Mouse (Mus musculus) mouse embryonic stem cell (cell line): Measurements from ENCODE around the gene Supt7l.
"Not testable (repeated sequence)": the region's sequence is repeated elsewhere in the genome, so short reads cannot be mapped to it uniquely, and the experiment has no call there.

Experiments
- in situ Hi-C, 2 experiments: fragments of 300-500 bp; cut with MboI; formaldehyde crosslinking; loops; 1 replicate in 1 of 2; 3 replicates in 1 of 2; pipeline ENCODE4 v1.14.3; 2019 to 2020; ENCODE audit warnings: low sequenced_read_pairs in 2 of 2, low pct_unique_long_range_greater_than_20kb in 1 of 2, mixed read lengths in 1 of 2; ENCODE audit not compliant: unreplicated experiment in 1 of 2

Gene Supt7l

DNA sequence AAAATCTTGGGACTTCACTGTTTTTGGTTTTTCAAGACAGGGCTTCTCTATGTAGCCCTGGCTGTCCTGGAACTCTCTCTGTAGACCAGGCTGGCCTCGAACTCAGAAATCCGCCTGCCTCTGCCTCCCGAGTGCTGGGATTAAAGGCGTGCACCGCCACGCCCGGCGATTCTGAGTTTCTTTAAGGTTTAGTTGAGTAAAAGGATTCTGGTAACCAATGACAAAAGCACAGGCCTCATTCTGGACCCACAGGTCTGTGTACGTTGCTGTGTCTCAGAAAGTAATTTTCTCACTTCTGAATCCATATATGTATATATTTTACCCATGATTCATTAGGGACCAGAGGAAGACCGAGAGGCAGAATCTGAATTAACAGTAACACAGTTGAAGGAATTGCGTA lies at the start of gene Supt7l:
TSS of gene Supt7l (minus strand) at position 101 of the 400 bp plus-strand sequence.
- in situ Hi-C loops, result not testable (repeated sequence)

DNA sequence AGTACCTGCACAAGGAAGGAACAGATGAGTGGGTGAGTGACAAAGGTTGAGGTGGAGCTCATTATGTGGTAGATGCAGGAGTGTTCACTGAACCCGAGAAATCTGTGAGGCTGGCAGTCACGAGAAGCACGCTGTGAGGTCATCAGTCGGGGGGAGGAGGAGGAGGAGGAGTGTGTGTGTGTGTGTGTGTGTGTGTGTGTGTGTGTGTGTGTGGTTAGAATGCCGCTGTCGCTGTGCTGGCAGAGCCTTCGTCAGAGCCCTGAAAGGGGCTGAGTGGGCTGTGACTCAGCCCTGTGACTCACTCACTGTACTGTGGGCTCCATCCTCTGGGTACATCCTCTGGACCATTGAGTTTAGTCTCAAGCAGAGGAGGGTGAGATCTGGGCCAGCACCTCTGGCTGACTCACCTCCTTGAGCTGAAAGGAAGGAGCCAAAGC lies 49.0 kb upstream of the Supt7l start:
- in situ Hi-C loops, result no loop called here

DNA sequence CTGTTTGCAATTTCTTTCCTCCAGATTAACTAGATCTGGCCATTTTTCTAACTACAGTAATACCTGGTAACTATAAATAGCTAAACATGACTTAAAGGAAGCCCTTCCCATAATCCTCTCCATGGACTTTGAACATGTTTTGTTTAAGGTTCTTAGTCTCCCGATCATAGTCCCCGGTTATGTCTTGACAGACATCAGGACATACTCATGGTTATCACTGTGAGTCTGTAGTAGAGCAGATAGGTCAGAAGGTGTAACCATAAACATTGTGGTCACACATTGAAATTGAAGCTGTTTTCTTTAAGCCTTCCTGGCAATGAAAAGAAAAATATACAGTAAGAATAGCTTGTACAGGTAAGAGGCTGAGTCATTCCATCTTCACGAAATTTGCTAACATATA lies 46.1 kb upstream of the Supt7l start:
- in situ Hi-C loops, result no loop called here

DNA sequence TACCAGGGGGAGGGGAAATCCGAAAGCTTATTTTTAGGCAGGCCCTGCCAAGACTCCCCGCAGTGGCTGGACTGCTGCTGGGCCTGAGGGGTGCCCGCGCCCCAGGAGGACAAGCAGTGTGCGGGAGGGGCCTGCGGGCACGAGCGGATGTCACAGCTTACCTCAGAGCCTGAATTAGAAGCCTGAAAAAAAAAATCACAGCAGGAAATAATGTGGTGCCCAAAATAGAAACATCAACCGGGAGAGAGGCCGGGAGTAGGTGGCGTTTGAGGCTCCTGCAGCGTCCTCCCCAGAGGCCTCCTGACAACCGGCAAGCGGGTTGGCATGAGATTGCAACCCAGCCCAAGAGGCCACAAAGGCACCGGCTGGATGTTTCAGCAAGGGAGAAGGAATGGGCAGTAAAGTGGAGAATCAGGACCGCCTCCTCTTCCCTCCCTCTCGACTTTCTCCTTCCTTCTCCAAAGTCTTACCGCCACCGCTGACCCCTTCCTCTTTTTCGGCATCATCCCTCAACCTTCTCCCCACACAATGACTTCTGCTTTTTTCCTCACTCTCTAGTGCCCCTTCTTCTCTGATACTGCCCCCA lies 43.5 kb upstream of the Supt7l start:
- in situ Hi-C loops, result no loop called here

DNA sequence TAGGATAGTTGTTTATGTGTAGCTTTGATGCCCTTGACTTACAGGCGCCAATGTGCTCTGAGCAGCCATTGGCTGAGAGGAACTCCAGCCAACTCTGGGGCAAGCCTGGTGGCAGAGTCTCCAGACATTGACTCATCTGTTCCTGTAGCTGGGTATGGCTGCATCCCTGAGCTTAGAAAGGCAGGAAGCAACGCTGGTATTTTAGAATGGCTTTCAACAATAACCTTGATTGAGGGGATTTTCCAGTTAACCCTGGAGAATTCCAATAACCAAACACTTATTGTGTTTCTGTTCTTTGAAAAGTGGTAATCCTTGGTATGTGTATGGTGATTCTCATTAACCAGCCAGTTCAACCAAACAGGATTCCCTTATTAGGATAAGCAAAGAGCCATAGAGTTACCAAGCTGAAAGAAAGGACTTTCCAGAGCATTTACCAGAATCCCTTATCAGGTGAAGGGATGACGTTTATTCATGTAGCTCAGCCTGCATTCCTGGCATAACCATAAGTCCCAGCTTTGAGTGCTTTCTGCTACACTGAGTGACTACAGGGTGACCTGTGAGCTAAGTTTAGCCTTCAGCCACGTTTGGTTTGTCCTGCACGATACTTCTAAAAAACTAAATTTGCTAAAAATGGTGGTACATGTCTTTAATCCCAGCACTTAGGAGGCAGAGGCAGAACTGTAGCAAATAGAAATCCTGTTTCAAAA lies 40.5 kb upstream of the Supt7l start:
- in situ Hi-C loops, result no loop called here

DNA sequence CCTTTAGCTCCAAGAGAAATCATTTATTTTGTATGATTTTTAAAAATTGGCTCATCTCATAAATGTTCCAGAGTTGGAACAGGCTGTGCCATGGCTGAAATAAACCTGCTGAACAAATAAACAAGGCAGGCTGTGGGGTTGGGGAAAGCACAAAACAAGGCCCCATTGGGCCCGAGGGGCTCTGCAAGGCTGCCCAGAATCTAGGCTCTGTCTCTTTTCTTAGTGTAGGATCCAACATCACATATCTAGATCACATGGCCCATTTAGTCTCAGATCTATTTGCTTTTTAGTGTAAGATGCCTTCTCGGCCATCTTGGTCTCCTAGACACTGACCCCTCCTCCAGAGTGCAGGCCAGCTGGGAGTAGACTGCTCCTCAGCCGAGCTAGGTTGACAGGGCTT lies 38.9 kb upstream of the Supt7l start:
- in situ Hi-C loops, result no loop called here

DNA sequence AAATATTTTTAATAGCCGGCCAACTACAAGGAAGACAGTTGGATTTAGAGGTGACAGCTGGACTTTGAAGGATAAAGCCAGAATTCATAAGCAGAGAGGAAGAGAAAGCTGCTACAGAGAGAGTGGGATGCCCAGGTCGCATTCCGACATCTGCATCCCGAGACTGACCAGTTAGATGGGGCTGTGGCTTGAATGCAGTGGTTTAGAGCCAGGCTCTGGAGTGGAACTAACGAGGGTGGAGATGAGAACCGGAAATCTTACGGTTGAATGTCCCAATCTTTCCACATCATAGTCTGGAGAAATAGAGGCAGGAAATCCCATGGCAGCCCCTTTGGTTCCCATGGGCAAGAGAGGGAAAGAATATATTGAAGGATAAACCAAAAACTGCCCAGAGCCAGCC lies 38.4 kb upstream of the Supt7l start:
- in situ Hi-C loops, result no loop called here

DNA sequence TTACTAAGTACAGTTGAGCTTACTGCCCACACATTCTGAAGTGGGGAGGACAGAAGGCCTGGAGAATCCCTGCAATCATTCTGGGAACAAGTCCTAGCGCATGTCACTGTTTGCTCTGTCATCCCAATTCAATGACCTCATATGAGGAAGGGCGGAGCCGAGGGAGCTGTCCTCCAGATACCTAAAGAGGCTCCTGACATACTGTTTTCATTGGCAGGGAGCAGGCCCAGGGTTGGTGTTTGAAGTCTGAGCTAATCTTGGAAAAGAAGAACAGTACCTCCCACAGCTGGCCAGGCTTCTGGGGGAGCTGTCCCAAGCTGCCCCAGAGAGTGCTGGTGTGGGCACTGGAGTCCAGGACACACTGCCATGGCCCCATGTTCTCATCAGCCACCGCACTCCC lies 37.4 kb upstream of the Supt7l start:
- in situ Hi-C loops, result no loop called here

DNA sequence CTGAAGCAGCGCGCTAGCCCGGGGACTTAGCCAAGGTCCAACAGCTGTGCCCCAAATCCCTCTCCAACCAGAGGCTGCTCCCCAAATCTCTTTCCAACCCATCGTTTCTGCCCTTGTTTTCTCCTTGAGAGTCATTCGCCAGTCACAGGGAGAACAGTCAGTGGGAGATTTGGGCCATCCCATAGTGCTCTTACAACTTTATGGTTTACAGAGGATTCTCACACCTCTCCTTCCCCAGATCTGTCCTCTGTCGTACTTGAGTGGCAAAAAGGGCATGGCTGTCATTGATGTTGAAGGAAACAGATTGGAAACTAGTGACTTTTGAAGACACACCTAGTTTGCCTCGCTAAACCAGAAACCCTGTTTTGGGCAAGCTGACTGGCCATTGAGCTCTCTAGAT lies 36.3 kb upstream of the Supt7l start:
- in situ Hi-C loops, result no loop called here

DNA sequence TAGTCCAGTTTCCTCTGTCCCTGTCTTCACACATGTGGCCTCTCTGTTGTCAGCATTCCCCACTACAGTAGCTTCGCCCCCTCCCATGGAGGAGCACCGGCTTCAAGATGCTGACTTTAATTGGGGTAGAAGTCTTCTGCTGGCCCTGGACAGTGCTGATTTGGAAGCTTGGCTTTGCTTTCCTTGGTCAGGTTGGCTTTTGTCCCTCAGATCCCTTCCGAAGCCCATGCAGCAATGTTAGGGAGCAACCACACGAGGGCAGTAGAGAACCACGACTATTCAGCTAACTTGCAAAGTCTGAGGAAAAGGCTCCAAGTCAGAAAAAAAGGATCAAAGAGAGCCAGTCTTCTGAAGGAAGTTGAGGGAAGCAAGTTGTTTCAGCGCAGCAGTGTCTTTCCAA lies 35.9 kb upstream of the Supt7l start:
- in situ Hi-C loops, result no loop called here

DNA sequence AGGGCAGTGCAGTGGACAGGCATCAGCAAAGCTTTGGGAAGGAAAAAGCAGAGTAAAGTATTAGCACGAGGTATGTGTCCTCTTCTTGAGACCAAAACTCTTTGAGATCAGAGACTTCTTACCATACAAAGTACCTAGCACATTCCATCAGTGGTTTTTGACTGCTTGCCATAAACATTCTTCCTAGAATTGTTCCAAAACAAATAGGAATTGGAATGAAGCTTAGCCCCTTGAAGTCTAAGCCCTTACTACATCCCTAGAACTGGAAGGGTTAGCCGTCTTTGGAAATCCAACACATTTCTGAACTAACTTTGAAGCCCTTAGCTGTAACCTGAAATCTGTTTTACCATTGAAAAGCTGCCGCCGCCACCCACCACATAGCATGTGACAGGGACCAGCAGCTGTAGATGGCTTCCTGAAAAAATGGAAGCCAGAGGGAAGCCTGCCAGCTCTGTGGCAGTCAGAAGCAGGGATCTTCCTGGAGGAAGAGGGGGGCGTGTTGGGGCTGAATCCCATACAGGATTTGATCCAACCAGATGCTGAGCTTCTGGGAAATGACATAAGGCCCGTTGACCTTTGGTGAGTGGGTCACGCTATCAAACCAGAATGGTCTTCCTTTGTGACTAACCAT lies 34.5 kb upstream of the Supt7l start:
- in situ Hi-C loops, result no loop called here

DNA sequence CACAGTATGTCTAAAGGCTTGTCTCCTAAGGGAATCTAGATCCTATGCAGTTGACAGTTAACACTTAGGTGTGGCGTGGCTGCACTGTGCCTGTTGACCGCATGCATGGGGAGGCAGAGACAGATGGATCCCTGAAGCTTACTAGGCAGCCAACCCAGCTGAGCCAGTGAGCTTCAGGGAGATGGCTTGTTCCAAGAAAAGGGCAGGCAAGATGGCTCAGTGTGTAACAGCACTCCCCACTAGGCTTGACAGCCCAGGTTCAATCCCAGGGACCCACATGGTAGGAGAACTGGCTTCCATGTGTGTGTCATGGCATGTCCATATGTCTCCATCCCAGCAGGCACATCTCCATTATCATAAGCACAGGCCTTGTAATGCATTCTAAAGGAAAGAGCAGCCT lies 32.7 kb upstream of the Supt7l start:
- in situ Hi-C loops, result no loop called here

DNA sequence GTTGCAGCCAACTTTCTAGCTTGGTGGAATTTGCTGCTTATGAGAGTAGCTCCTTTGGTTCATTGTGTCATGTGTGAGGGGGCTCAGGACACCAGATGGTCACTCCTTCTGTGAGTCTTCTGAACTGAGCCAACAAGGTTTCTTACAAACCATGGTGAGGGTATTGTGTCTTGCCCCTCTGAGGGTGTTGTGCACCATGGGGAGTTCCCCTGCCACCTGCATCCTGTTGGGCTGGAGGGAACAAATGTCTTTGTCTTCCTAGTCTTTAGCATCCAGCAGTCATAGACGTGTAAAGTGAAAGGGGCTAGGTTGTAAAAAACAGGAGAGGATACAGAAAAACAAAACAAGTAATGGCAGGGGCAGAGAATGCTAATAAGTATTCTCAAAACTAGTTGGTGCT lies 31.8 kb upstream of the Supt7l start:
- in situ Hi-C loops, result no loop called here

DNA sequence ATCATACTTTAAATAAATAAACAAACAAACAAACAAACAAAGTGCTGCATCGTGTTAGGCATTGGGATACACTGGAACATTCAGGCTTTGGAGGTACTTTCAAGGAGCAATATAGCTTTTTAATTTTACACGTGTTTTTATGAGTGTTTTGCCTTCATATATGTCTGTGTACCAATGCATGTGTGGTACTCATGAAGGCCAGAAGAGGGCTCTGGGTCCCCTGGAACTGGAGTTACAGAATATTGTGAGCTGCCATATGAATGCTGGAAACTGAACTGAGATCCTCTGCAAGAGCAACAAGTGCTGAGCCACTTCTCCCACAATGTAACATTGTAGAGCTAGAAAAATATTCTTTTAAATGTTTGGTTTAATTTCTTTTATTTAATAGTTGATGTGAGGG lies 7.6 kb upstream of the Supt7l start:
- in situ Hi-C loops, result no loop called here

DNA sequence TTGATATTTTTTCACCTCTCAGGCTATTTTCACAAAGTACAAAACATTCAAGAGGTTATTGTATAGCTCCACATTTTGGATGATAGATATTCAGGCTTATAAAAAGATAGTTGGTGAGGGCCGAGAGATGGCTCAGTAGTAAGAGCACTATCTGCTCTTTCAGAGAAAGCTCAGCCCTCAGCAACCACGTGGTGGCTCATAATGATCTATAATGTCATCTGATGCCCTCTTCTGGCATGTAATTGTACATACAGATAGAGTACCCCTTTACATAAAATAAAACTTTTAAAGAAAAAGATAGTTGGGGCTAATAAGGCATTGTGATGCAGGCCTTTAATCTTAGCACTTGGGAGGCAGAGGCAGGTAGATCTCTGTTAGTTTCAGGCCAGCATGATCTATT lies 953 bp upstream of the Supt7l start:
- in situ Hi-C loops, result no loop called here

DNA sequence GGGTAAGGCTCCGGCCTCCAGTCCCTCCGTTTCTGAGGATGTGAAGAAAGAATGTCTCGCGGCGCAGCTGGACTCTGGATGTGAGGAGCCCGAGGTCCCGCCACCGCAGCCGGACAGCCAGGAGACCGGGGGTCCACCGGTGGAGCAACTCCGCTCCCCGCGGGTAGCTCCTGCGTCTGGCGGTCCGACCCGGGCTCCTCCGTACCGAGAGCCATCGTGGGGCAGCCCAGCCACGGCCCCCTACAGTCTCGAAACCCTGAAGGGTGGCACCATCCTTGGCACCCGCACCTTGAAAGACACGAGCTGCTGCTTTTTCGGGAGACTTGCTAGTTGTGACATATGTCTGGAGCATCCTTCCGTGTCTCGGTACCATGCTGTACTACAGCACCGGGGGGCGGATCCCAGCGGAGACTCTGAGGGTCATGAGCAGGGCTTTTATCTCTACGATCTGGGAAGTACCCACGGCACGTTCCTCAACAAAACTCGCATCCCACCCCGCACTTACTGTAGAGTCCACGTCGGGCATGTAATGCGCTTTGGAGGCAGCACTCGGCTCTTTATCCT lies 408 bp downstream of the Supt7l start:
- in situ Hi-C loops, result no loop called here

DNA sequence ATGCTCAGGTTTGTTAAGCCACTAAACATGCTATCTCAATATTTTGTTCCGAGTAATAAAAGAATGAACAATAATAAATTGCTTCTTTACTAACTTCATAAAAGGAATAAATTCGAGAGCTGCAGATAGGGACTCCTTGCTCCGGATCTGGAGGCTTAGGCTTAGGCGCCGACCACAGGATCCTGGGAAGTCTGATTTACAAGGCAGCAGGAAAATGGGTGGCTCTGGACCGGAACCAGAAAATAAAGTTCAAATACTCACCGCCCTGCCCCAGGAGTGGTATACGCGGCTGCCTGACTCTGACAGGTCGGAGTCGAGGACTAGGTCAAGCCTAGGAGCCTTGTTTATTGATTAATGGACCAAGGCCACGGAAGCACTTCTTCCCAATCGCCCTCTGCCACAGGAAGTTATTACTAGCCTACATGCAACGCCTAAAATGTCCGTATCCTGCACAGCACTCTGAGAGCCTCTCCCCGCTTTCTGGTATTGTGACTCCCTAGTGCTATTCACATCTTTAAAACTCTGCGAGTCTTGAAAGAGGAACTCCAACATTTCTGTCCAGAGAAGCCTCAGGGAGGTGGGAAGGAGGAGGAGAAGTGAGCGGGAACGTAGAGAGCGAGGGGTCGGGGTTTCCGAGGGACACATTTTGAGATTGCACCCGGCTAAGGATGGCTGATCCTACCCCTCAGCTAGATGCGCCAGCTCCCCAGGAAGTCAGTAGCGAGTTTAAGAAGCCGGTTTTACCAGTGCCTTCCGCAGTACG lies 1.1 kb downstream of the Supt7l start, which contains the start of gene Slc4a1ap:
TSS of gene Slc4a1ap (plus strand) at position 642 of the 763 bp plus-strand sequence.
- in situ Hi-C loops, result no loop called here

DNA sequence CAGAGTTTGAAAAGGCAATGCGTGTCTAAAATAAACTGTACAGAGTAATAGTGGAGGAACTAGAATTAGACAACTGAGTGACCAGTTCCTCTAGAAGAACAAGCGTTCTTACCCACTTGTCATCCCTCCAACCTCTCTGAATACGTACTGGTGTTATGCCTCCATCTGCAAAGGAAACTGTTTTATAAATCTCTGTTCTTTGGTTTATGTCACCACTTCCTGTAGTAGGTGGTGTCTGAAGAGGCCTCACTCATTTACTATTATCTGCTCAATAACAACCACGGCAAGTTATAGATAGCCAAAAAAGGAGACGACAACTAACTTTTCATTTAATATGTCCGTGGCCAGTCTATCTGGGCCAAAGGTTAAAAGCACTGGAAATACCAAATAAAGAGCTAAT lies 7.1 kb downstream of the Supt7l start:
- in situ Hi-C loops, result no loop called here

DNA sequence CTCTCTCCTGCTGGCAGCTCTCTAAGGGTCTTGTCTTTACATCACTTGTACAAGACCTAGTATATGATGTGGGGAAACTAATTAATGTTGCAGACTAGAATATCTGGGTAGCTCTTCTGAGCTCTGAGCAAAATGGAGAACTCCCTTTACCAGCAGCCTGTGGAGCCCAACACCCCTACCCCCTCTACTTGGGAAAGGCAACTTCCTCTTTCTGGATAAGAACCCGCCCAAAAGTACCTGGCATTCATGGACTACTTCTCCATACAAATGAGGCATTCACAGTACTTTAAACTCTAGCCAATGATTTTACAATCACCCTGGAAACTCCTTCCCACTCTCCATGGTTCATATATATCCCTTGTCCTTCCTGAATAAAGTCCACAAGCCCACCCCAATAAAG lies 15.1 kb downstream of the Supt7l start:
- in situ Hi-C loops, result no loop called here
